Mouse (Mus musculus) thymus, postnatal 0 days (tissue): ENCODE measurements around the gene Rnf149. TPM values are rescaled to one million over a fixed set of nuclear protein-coding genes. Genes with fewer than 3 reads are reported as not detected.

Experiments used
- DNase-seq: peaks from one replicate; pipeline ENCODE4 v3.0.0-alpha.2; 2015; ENCODE audit warnings: low spot score
- polyA plus RNA-seq: library from polyadenylated mRNA; unstranded; fragments of >200 nt; fragmentation: Nextera tagmentation; extraction: Ambion mirVana; gene quantifications from 2 replicates; pipeline ENCODE4 v1.2.1, GENCODE M21; 2015

Rnf149 gene
- polyA plus RNA-seq, 1 experiment from 2014 or later: 18.3 TPM

- DNase-seq: peak; percentile 75
Measured at GRCm38 (mm10) chr1:39576431-39577243, 568 bp downstream of the Rnf149 start.

- DNase-seq: peak; percentile 20
Measured at GRCm38 (mm10) chr1:39575778-39576375, 1.3 kb downstream of the Rnf149 start.

- DNase-seq: no peak
Measured at GRCm38 (mm10) chr1:39573890-39574289, 3.3 kb downstream of the Rnf149 start.

GRCm38 (mm10) chr1:39571653-39572052 lies 5.6 kb downstream of the Rnf149 start:
- no peak for DNase-seq

- no peak for DNase-seq
Measured at GRCm38 (mm10) chr1:39568079-39568478, 9.1 kb downstream of the Rnf149 start.

- DNase-seq: no peak
Measured at GRCm38 (mm10) chr1:39564603-39565002, 12.6 kb downstream of the Rnf149 start.

GRCm38 (mm10) chr1:39563161-39563560 lies 14.0 kb downstream of the Rnf149 start:
- no peak for DNase-seq

GRCm38 (mm10) chr1:39561920-39562319 lies 15.3 kb downstream of the Rnf149 start:
- DNase-seq: no peak

- peak; percentile 68 for DNase-seq
Measured at GRCm38 (mm10) chr1:39559009-39559408, 18.2 kb downstream of the Rnf149 start.

GRCm38 (mm10) chr1:39555556-39556415 lies 21.4 kb downstream of the Rnf149 start:
- DNase-seq: no peak

- no peak for DNase-seq
Measured at GRCm38 (mm10) chr1:39549831-39550230, 27.4 kb downstream of the Rnf149 start.

- DNase-seq: no peak
Measured at GRCm38 (mm10) chr1:39547238-39547637, 30.0 kb downstream of the Rnf149 start.

- DNase-seq: no peak
Measured at GRCm38 (mm10) chr1:39546160-39546866, 30.9 kb downstream of the Rnf149 start.

- DNase-seq: no peak
Measured at GRCm38 (mm10) chr1:39545589-39545988, 31.6 kb downstream of the Rnf149 start.

GRCm38 (mm10) chr1:39540592-39540991 lies 36.6 kb downstream of the Rnf149 start:
- DNase-seq: no peak

- no peak for DNase-seq
Measured at GRCm38 (mm10) chr1:39537631-39538380, 39.4 kb downstream of the Rnf149 start.

GRCm38 (mm10) chr1:39536701-39537100 lies 40.5 kb downstream of the Rnf149 start:
- no peak for DNase-seq

- peak; percentile 97 for DNase-seq
Measured at GRCm38 (mm10) chr1:39535515-39536311, 41.5 kb downstream of the Rnf149 start.

- DNase-seq: no peak
Measured at GRCm38 (mm10) chr1:39534831-39535230, 42.4 kb downstream of the Rnf149 start, which contains the start of gene Cnot11. TSS of gene Cnot11 (plus strand) at chr1:39534992.

- DNase-seq: no peak
Measured at GRCm38 (mm10) chr1:39533917-39534316, 43.3 kb downstream of the Rnf149 start.
